Mouse (Mus musculus) adrenal gland, postnatal 25 days (tissue): ENCODE data around the gene Csnk2a1. TPM values are rescaled to one million over a fixed set of nuclear protein-coding genes. Genes with fewer than 3 reads are reported as not detected.
"Not testable (repeated sequence)": the region's sequence is repeated elsewhere in the genome, so short reads cannot be mapped to it uniquely, and the experiment has no call there.

Experiments used
- DNase-seq: peaks from one replicate; pipeline ENCODE4 v3.0.0; 2021; ENCODE audit warnings: mixed read lengths
- total RNA-seq: library from RNA; stranded (reverse); gene quantifications from 2 replicates; pipeline ENCODE4 v1.2.3, GENCODE M21; 2021

Csnk2a1 gene
- total RNA-seq, 1 experiment from 2014 or later, result 109 TPM

DNA sequence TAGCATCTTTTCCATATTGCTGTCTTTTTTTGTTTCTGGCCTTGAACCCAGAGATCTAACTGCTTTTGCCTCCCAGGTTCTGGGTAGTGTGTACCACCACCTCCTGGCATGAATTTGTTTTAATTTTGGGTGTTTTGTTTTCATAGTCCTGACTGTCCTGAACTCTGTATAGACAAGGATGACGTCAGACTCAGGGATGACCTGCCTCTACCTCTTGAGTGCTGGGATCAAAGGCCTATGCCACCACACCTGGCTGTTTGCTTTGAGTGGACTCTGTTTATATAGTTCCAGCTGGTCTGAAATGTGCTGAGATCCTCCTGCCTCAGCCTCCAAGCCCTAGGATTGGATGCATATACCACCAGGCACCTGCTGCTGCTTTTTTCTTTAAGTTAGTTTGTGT, 11.3 kb downstream of the Csnk2a1 start:
- DNase-seq, result no peak

DNA sequence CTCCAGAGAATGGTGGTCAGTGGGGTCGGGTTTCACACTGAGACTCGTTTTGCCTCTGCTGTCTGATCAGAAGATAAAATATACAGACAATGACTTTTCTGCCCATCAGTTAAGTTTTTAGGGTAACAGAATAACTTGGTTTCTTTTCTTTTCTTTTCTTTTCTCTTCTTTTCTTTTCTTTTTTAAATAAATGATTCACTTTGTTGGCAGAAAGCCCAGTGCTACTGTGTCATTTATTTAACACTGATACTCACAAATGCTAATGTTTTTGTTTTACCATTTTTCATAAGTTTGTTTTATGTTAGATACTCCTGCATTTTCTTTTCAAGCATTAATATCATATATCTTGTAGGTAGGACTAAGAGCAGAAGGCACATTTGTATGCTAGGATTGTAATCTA, 13.9 kb downstream of the Csnk2a1 start:
- DNase-seq, result no peak

DNA sequence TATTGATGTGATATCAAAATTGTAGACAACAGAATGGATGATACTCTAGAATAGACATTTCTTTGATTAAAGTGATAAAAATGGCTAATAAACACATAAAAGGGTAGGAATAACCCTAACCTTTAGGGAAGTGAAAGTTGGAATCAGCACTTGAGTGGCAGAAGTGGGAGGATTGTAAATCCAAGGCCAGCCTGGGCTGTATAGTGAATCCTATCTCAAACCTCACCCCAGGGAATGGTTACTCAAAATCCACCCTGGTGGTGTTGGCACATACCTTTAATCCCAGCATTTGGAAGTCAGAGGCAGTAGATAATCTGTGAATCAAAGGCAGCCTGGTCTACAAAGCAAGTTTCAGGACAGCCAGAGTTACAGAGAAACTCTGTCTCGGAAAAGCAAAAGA, 20.6 kb downstream of the Csnk2a1 start:
- no peak for DNase-seq

DNA sequence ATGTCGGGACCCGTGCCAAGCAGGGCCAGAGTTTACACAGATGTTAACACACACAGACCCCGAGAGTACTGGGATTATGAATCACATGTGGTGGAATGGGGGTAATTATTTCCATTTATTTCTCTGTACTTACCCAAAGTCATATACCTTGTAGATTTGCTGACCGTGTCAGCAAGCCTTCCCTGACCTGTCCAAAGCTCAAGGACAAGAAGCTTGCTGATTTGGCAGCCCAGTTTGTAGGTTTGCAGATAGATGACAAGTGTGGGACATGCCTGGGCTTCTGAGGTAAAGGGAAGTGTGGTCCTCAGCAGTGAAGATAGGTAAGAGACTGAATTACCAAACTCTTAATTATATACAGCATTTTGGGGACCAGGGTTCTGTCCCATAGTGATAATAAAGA, 23.9 kb downstream of the Csnk2a1 start:
- no peak for DNase-seq

DNA sequence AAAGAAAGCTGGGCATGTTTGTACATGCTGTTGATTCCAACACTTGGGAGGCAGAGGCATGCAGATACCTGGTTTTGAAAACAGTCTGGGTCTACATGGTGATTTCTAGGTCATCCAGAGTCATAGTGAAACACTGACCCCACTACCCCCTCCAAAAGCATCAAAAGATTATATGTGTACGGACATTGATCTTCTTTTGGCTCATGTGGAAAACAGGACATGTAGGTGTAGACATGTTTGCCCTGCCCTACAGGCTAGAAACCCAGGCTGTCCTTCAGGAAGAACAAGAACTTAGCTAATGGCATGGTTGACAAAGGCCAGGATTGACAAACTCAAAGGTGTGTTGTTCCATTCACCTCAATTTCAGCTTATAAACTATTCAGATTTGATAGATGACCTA, 33.1 kb downstream of the Csnk2a1 start:
- no peak for DNase-seq

DNA sequence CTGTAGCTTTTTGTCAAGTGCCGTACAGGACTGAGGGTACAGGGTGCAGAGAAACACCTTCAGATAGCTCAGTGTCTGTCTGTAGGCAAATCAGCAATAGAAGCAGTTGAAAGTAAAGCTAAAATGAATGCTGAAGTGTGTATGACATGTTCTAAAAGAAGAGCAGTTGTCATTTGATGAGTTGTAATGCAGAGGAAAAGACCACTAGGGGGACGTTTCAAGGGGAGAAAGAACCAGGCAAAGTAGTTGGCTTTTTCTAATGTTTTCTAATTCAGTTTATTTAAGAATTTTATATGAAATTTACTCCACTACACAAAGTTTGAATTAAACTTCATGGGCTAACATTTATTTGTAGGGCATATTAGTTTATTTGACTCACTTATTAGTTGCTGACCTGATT, 47.0 kb downstream of the Csnk2a1 start:
- no peak for DNase-seq

DNA sequence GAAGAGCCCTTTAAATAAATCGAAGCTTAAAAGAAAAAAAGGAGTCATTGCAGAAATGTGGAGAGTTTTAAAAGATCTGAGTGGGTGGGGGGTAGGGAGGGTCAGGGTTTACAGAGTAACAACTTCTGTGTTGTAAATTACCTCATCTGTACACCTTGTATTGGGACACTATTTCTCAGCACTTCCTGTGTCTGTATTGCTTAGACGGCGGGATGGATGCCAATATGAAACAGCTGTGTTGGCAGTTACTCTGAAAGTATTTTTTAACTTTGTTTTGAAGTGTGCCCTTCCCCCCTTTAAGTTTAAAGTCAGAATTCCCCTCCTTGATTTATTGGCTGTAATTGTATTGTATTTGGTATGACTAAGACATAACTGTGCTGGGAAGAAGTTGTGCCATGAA, 54.8 kb downstream of the Csnk2a1 start:
- no peak for DNase-seq

DNA sequence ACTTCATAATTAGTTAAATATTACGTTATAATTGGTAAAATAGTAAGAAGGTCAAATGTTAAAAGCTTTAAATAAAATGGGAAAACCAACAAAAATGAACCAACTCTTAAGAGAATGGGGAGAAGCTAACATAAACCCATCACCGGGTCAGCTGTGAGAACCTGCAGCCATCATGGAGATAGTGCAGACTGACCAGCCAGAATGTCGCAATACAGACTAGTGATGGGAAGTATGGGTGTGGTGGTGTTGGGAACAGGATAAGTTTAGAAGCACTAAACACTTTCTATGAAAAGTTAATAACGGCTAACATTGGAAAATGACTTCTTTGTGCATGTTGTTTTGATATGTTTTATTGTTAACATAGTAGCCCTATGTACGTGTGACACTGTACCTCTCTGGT, 60.9 kb downstream of the Csnk2a1 start:
- no peak for DNase-seq

DNA sequence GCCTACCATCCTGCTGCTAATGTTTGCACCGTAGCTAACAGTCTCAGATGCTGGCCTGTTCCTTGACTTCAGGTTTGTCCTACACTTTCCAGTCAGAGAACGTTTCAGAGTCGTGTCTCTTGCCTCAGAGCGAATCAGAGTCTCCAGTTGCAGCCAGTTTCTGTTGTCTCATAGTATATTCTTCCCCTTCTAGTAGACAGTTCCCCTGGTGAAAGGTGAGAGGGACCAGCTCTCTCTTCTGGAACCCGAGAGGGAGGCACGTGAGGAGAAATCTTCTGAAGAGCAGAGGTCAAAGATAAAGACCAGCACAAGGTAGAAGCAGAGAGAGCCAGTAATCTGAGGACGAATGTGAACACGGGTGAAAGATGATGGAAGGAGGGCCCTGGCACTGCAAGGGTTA, 61.4 kb downstream of the Csnk2a1 start:
- no peak for DNase-seq

DNA sequence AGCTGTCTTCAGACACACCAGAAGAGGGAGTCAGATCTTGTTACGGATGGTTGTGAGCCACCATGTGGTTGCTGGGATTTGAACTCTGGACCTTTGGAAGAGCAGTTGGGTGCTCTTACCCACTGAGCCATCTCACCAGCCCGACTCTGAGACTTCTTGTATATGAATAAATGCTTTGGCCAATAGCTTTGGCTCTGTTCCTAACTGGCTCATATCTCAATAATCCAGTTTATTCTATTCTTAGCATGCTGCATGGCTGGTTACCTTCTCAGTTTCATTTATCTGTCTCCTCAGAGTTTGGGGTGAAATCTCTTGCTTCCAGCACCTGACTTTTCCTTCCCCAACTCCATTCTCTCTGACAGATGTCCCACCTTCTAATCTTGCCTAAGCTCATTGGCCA, 63.0 kb downstream of the Csnk2a1 start:
- DNase-seq, result not testable (repeated sequence)

DNA sequence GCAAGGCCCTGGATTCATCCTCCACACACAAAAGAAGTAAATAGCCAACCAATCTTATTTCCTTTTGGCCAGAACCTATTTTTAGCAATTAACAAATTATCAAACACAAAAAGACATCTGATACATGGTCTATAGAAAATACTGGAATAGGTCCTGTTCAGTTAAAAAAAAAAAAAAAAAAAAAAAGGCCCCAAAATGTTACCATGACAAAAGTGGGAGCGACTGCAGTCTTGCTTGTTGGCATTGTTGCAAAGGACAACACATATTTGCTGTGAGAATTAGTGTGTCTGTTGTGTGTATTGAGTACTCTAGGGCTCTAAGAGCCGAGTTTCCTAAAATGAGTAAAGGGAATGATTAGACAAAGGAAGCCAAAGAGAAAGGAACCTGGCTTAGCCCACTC, 65.8 kb downstream of the Csnk2a1 start:
- no peak for DNase-seq

DNA sequence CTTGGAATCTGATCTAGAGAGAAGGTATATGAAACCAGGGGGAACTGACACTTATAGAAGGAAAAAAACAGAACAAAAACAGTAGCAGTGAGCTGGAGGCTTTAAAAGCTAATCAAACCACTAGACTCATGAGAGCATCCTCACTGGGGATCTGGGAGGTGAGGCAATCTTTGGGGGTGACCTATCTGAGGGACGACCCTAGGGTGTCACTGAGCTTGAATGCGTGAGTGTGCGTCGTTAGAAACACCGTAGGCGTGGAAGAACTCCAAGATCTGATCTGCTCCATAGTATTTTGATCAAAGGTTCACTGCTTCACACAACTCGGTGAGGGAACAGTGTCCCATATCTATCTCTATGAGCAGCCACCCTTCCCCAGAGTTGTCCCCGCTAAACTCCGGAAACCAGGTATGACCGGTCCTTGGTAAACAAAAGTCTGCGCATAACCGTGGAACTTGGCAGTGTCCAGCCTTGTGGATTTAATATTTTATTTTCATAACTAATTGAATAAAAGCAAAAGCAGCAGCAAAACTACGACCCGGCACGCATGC, 66.6 kb downstream of the Csnk2a1 start:
- no peak for DNase-seq

DNA sequence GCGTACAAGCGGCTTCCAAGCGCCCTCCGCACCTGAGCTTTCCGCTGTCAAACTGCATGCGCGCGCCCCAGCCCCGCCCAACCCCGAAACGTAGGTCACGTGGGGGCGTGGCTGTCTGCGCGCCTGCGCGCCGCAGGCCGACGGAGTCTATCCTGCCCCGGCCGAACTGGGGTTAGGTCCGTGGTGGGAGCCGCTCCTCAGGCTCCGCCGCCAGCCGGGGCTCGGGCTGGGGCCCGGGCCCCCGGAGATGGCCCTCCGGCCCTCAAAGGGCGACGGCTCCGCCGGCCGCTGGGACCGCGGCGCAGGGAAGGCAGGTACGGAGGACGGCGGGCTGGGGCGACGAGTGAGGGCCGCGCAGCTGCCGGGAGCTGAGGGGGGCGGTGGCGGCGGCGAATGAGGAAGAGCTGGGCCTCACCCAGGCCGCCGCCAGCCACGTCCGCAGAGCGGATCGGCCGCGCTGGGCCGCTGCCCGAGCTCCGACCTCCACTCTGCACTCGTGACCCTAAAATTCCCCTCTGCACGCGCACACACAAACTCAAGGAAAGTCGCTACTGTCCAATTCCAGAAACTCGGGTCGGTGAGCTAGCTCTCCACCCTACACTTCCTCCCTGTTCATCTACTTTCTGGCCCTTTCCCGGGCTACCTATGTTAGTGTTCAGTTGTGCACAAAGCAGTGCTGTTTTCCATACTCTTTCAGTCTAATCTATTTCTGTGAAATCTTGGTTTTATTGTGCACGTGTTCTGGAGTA, 67.3 kb downstream of the Csnk2a1 start, which contains the start of gene Tbc1d20:
Gene Tbc1d20, plus strand, starts transcription at position 102 of the 749 bp plus-strand sequence.
- peak; percentile 93 for DNase-seq

DNA sequence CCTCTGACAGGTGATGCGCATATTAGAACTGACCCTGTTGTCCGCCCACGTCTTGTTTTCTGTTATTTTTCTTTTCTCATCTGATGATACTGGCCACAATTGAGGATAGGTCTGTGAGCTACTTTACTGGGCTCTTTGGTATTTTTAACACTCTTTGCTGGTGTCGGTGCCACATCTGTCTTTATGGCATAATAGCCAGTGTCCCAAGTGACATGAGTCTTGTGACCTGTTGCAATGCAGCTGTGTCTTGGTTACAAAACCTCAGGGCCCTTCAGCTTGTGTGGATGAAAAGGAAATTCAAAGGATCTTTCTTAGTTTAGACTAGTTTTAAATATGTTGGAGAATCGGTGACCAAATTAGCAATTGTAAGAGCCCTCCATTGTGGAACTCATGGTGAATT, 67.9 kb downstream of the Csnk2a1 start:
- DNase-seq, result no peak

DNA sequence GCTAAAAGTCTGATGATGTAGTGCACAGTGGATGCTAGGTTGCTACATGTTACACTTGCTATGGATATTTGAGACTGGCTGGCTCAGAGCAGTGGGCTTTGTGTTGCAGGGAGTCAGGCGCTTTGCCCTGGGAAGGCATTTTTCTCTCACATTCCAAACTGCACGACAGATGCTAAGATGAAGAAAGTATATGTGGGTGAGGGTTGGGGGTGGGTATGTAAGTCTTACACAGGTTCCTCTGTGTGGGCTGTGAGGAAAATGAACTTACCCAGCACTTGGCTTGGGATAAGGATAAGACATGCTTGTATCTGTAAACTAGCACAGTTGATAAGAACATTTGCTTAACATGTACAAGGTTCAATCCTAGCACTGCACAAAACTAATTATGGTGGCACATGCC, 76.2 kb downstream of the Csnk2a1 start:
- no peak for DNase-seq

DNA sequence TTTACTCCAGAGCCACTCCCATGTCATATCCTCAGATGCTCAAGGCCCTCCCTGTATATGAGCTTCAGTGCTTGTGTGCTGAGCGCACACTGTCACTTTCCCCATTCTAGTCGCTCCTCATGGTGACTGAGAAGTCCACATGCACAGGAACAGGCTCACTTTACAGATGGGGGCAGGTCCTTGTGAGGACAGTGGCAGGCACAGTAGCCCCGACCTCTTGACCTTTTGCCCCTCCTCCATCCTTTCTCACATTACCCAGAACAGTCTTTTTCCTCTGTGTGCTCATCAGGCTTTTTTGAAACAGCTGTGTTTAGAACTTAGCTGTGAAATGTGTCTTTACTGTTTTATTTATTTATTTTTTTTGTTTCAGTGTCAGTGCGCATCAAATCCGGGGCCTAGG, 77.1 kb downstream of the Csnk2a1 start:
- no peak for DNase-seq

DNA sequence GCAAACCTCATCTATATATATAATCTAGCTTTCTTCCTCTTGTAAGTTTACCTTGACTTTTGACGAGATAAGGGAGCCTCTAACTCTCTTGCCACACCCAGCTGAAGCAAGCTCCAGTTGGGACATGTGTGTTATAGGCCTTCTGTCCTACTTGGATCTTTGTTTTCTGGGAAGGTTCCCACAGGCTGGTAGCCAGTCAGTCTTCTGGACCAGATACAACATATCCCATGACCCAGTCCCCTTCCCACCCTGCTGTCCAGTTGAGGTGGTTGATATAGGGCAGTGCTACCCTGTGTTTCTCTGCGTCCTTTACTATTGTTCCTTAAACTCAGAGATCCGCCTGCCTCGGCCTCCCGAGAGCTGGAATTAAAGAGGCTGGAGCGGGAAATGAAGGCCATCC, 78.8 kb downstream of the Csnk2a1 start:
- DNase-seq, result no peak

DNA sequence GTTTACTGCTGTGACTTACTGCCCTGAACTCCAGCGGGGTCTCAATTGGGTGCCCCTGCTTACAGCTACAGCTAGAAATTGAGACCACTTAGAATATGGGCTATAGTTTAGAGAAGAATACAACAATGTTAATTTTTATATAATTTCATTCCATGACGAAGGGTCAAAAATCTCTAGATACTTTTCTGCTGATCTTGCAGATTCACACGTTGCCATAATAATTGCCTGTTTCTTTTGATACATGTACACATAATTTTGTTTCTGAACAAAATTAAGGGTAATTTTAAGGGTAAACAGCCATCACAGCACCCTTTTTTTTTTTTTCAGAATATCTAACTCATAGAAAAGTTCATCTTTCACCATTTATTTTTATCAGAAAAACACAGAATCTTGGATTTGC, 80.5 kb downstream of the Csnk2a1 start:
- DNase-seq, result no peak

DNA sequence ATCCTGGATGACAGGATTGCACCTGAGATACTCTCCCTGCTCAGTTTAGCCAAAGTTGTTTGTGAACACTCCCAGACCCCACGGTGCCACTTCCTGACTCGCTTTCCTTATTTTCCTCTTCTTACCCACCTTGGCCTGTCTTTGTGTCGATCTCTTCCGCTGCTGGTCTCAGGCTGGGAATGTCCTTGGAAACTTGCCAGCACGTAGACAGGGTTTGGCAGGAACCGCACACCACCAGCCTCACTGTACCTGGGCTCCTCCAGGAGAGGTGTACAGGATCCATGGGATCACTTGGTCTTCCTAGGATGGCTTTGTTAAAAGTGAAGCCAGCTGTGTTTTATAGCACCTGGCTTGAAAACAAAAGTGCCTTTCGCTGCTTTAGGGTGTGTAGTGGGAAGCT, 86.4 kb downstream of the Csnk2a1 start:
- DNase-seq, result no peak

DNA sequence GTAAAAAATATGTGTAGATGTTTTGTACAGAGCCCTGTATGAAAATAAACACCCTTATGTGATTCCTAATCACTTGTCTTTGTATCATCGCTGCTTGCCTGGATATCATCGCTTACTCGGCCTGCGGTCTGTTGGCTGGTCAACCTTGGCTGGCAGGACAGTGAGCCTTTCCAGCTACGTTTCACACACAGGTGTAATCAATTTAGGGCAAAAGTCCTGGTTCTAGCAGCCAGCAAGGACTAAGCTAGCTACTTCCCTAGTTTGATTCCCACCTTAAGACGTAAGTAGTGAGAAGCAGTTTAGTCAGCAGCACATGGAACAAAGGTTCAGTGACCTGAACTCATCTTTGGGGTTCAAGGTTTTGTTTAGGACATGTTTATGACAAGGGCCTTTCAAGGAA, 87.3 kb downstream of the Csnk2a1 start:
- DNase-seq, result no peak

DNA sequence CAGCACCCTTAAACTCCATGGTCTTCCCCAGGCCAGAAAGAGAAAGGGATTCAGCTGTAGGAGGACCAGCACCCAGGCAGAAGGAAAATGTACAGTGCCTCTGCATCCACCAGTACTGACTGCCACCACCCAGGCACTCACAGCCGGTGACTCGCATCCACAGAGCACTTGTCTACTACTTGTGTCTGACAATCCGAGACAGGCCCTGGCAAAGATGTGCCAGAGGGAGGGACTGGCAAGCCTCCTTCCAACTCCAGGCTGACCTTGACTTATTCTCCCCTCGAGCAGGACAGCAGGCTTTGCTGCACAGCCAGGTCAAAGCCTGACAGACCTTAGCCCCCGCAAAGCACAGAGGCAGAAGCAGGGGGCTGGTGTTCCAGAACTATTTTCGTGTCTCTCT, 90.4 kb downstream of the Csnk2a1 start:
- DNase-seq, result no peak

DNA sequence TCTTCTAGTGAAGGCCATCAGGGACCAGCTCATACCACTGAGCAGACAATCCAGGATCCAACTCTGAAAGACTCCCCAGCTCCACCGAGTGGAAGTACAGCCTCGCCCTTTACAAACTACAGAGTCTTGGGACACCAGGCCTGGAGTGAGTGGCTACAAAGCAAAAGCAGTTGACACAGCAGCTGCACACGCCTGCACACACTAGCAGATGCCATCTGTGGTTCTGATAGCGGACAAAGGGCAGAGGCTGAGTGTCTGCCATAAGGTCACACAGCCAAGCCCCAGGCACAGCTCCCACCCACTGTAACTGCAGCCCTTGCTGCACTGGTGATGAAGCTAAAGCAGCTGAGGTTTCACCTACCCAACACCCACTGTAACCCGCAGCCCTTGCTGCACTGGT, 94.9 kb downstream of the Csnk2a1 start:
- DNase-seq, result no peak

DNA sequence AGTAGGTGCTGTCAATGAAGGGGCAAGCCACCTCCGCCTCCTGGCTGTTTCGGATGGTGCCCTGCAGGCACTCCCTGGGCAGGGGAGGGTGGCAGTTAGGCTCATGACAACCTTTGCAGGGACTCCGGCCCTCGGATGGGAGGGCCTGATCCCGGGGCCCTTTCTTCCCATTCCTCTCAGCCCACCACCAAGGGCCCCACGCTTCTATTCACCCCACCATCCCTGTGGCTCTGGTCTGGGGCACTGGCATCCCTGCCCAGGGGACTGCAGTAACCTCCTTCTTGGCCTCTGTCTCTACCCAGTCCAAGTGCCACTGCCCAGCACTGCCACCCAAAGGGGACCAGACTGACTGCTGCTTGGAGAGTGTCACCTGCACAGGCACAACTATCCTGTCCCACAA, 95.6 kb downstream of the Csnk2a1 start:
- DNase-seq, result no peak

DNA sequence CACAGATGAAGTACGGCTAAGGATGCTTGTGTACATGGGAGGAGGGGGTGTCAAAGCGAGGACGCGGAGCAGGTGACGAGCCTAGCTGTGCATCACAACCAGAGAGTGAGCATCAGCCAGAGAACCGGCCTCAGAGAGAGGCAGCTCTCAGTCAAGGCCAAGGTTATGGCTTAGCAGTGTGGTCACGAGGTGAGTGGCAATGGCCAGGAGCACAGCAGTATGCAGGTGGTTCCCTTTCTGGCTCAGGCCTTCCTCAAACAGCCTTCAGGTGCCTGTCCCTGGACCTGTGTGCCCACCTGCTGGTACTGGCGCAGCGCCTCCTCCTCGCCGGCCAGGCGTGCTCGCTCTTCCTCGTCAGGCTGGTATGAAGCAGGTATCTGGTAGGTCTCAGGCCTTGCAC, 97.3 kb downstream of the Csnk2a1 start:
- DNase-seq, result no peak

DNA sequence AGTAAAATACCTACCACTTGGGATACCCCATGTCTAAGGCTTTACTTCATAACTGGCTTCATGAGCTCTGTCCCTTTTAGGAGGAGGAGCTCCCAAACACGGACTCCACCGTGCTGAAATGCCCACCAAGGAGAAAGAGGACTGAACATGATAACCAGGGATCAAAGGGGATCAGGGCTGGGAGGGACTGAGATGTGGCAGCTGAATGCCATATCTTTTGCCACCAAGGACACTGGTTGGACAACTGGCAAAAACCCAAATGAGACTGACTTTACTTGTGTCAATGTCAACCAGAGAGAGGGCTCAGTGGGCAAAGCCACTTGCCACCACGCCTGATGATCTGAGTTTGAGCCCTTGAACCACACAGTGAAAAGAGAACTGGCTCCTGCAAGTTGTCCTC, 98.2 kb downstream of the Csnk2a1 start:
- no peak for DNase-seq
